Mouse (Mus musculus) liver, embryonic 16.5 days (tissue): ENCODE data around the gene Tada2a. TPM values are rescaled to one million over a fixed set of nuclear protein-coding genes. Genes with fewer than 3 reads are reported as not detected.

Source experiments
- ATAC-seq: fragments of 200-750 bp; cut with Nextera tagmentation; 2 replicates; pipeline ENCODE4 v1.8.0; 2017; ENCODE audit warnings: low read depth, mild to moderate bottlenecking, moderate number of reproducible peaks, moderate library complexity
- H3K27ac ChIP-seq: fragments of 300-500 bp; sonication (generic); 2 replicates; pipeline ENCODE4 v1.5.1; 2014; ENCODE audit warnings: mild to moderate bottlenecking, low read length
- H3K27me3 ChIP-seq: fragments of 300-500 bp; sonication (generic); 2 replicates; pipeline ENCODE4 v1.6.1; 2014; ENCODE audit warnings: low read depth, low read length, mixed read lengths; ENCODE audit not compliant: control insufficient read depth, insufficient read depth
- H3K36me3 ChIP-seq: fragments of 300-500 bp; sonication (generic); 2 replicates; pipeline ENCODE4 v1.6.1; 2014; ENCODE audit warnings: mild to moderate bottlenecking; ENCODE audit not compliant: control insufficient read depth, insufficient read depth
- H3K4me1 ChIP-seq: fragments of 300-500 bp; sonication (generic); 2 replicates; pipeline ENCODE4 v1.6.1; 2014; ENCODE audit warnings: low read depth, low read length, mixed read lengths; ENCODE audit not compliant: control insufficient read depth
- H3K4me2 ChIP-seq: fragments of 300-500 bp; sonication (generic); 2 replicates; pipeline ENCODE4 v1.6.1; 2014; ENCODE audit warnings: low read depth, low read length, mixed read lengths
- H3K4me3 ChIP-seq: fragments of 300-500 bp; sonication (generic); 2 replicates; pipeline ENCODE4 v1.5.1; 2014; ENCODE audit warnings: low read depth, mild to moderate bottlenecking, low read length
- H3K9ac ChIP-seq: fragments of 300-500 bp; sonication (generic); 2 replicates; pipeline ENCODE4 v1.6.1; 2014; ENCODE audit warnings: low read depth, low read length
- H3K9me3 ChIP-seq: fragments of 300-500 bp; sonication (generic); replicated peaks from 2 replicates; pipeline ENCODE4 v1.6.1; 2016; ENCODE audit warnings: low read length; ENCODE audit not compliant: control insufficient read depth
- WGBS: fragments of 180-500 bp; shearing (Covaris S2); extraction: QIAGEN DNeasy Blood & Tissue Kit; methylation state at CpG from one replicate; pipeline ENCODE4 v1.1.7; 2014; ENCODE audit not compliant: insufficient replicate concordance; 5-methylcytosine and 5-hydroxymethylcytosine counted together
- polyA plus RNA-seq: library from polyadenylated mRNA; unstranded; fragments of >200 nt; fragmentation: Nextera tagmentation; extraction: Ambion mirVana; gene quantifications from 2 replicates; pipeline ENCODE4 v1.2.1, GENCODE M21; 2015

Tada2a gene
- polyA plus RNA-seq, 1 experiment from 2014 or later = 7.7 TPM

DNA sequence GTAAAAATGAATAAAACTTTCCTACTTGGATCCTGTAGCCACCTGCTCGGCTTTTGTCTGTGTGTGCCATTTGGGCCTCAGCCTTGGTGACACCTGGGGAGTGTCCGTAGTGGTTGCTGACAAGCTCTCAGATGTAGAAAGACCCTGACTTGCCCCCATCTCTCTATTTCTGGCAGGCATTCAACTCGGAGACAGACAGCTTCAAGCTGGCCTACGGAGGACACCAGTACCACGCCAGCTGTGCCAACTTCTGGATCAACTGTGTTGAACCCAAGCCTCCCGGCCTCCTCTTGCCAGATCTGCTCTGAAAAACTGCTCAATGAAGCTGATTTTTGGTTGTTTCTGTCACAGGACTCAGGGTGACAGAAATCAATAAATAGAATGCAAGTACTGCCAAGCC lies 88.8 kb downstream of the Tada2a start:
- Histone ChIP-seq H3K36me3 (peaks cover 3% of the 10 kb centered on the region; the same call in 1 of the 2 replicates), H3K4me2 (no peak overlapping the region), H3K4me1 (no peaks in the 10 kb centered on the region), H3K4me3 (no peak overlapping the region), H3K9me3 (no peaks in the 10 kb centered on the region), H3K27me3 (no peaks in the 10 kb centered on the region), H3K27ac (no peak overlapping the region), H3K9ac (no peak overlapping the region)
- WGBS = 83% methylated on average over 6 of the region's 6 CpGs
- no peak for ATAC-seq

DNA sequence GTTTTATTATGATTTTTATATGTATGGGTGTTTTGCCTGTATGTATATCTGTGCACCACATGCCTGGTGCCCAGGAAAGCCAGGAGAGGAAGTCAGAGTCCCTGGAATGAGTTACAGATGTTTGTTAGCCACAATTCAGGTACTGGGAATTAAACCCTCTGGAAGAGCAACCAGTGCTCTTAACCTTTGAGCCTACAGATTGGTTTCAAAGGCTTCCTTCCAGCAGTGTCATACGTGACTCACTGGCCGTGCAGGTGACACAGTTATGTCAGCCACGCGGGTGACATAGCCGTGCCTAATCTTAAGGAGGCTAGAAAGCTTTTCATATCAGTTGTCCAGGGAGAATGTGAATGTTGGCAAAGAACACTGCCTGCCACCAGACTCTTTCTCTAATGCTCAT lies 95.7 kb downstream of the Tada2a start:
- no peak for ATAC-seq
- WGBS = 85% methylated on average over 5 of the region's 5 CpGs
- H3K27me3 ChIP-seq = no peaks in the 10 kb centered on the region
- no peaks in the 10 kb centered on the region for H3K9me3 ChIP-seq
- no peaks in the 10 kb centered on the region for H3K4me1 ChIP-seq
- H3K27ac ChIP-seq = no peak overlapping the region
- H3K4me3 ChIP-seq = no peak overlapping the region
- H3K36me3 ChIP-seq = no peaks in the 10 kb centered on the region; the same call in 1 of the 2 replicates
- no peak overlapping the region for H3K9ac ChIP-seq
- no peak overlapping the region for H3K4me2 ChIP-seq

DNA sequence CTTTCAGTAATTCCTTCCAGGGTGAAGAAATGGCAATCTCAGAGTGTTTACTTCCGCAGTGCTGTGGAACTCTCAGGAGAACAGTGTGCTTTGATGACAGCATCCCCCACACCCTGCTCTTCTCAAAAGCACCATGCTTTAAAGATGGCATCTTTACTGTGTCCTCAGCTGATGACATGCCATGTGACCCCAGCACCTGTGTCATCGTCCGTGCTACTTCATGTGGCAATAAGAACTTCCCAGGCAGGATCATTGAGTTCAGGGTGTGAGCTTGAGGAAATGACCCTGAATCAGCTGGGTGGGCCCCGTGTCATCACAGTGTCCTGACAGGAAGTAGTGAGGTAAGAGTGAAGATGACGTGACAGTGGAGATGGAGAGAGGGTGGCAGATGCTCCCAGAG lies 96.8 kb downstream of the Tada2a start:
- 69% methylated on average over 5 of the region's 5 CpGs for WGBS
- H3K9me3 ChIP-seq = no peaks in the 10 kb centered on the region
- no peak overlapping the region for H3K4me2 ChIP-seq
- no peak overlapping the region for H3K4me3 ChIP-seq
- H3K27me3 ChIP-seq = no peaks in the 10 kb centered on the region
- ATAC-seq = no peak
- H3K27ac ChIP-seq = no peak overlapping the region
- H3K36me3 ChIP-seq = peaks cover under 1% of the 10 kb centered on the region; the same call in 1 of the 2 replicates
- no peaks in the 10 kb centered on the region for H3K4me1 ChIP-seq
- H3K9ac ChIP-seq = no peak overlapping the region

DNA sequence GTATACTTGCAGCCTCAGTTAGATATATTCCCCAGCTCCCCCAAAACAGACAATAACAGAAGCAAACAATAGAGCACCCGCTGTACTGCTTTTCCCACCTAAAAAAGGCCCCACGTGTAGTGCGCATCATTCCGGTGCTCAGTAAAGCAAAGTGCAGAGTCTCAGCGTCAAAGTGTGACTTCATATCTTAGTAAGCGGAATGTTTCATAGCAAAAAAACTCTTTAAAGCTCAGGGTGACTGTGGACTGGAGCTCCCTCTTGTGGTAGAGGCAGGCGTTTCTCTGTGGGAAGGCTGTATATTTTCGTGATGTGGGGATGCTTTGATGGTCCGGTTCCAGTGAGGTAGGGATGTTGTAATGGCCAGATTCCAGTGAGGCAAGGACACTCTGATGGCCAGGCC lies 97.4 kb downstream of the Tada2a start:
- 44% methylated on average over 9 of the region's 9 CpGs for WGBS
- no peak for ATAC-seq

More for the DNA sequence above, 97.4 kb downstream of the Tada2a start:
- H3K4me1 ChIP-seq = no peaks in the 10 kb centered on the region
- H3K27ac ChIP-seq = no peak overlapping the region
- no peak overlapping the region for H3K4me3 ChIP-seq
- no peak overlapping the region for H3K4me2 ChIP-seq
- no peaks in the 10 kb centered on the region for H3K27me3 ChIP-seq
- H3K9me3 ChIP-seq = no peaks in the 10 kb centered on the region
- H3K9ac ChIP-seq = no peak overlapping the region
- H3K36me3 ChIP-seq = peaks cover 6% of the 10 kb centered on the region; the same call in 1 of the 2 replicates

Other genes starting within 250 kb of the Tada2a start
- 11.2 and 13.0 TPM in 2 replicates for gene Ddx52, start 187.5 kb downstream of the Tada2a start, polyA plus RNA-seq
- 5.3 and 5.4 TPM in 2 replicates for gene Synrg, start 165.2 kb downstream of the Tada2a start, polyA plus RNA-seq
- 1.5 and 1.8 TPM in 2 replicates for gene Dusp14, start 60.3 kb downstream of the Tada2a start, polyA plus RNA-seq
- 6.0 and 6.7 TPM in 2 replicates for gene Acaca, start 72 bp upstream of the Tada2a start, polyA plus RNA-seq
- not detected in 2 replicates for gene Gm11437, start 37.9 kb upstream of the Tada2a start, polyA plus RNA-seq